Mouse (Mus musculus): Measurements from ENCODE around the gene Tmem170.
A peak's percentile ranks its signal among the peaks of the same experiment; 100 is the strongest.

The Tmem170 gene

GRCm38 (mm10) chr8:111876355-111876948 lies at the start of gene Tmem170:
Tmem170 (minus strand) TSS chr8:111876750.
- DNase-seq: peak; percentile 99

GRCm38 (mm10) chr8:111924976-111925375 lies 48.4 kb upstream of the Tmem170 start:
- no peak for DNase-seq

- DNase-seq: peak; percentile 74
Measured at GRCm38 (mm10) chr8:111923383-111923804, 46.8 kb upstream of the Tmem170 start.

- DNase-seq: no peak
Measured at GRCm38 (mm10) chr8:111920971-111921370, 44.4 kb upstream of the Tmem170 start.

GRCm38 (mm10) chr8:111919663-111920062 lies 43.1 kb upstream of the Tmem170 start:
- no peak for DNase-seq

GRCm38 (mm10) chr8:111912860-111913432 lies 36.4 kb upstream of the Tmem170 start:
- DNase-seq: no peak

GRCm38 (mm10) chr8:111911572-111911971 lies 35.0 kb upstream of the Tmem170 start:
- no peak for DNase-seq

- DNase-seq: peak; percentile 35
Measured at GRCm38 (mm10) chr8:111909621-111910450, 33.3 kb upstream of the Tmem170 start, which contains the start of gene Chst5. Chst5 (minus strand) TSS chr8:111910447.

GRCm38 (mm10) chr8:111905500-111906121 lies 29.1 kb upstream of the Tmem170 start:
- DNase-seq: no peak

- DNase-seq: no peak
Measured at GRCm38 (mm10) chr8:111902080-111902479, 25.5 kb upstream of the Tmem170 start.

GRCm38 (mm10) chr8:111898586-111898985 lies 22.0 kb upstream of the Tmem170 start:
- DNase-seq: no peak

GRCm38 (mm10) chr8:111894955-111895354 lies 18.4 kb upstream of the Tmem170 start:
- DNase-seq: no peak

- DNase-seq: no peak
Measured at GRCm38 (mm10) chr8:111892615-111893014, 16.1 kb upstream of the Tmem170 start.

- no peak for DNase-seq
Measured at GRCm38 (mm10) chr8:111891983-111892382, 15.4 kb upstream of the Tmem170 start.

- DNase-seq: no peak
Measured at GRCm38 (mm10) chr8:111890911-111891303, 14.4 kb upstream of the Tmem170 start.

- peak; percentile 49 for DNase-seq
Measured at GRCm38 (mm10) chr8:111889931-111890910, 13.7 kb upstream of the Tmem170 start.

GRCm38 (mm10) chr8:111888091-111888650 lies 11.6 kb upstream of the Tmem170 start:
- DNase-seq: no peak

GRCm38 (mm10) chr8:111887479-111887878 lies 10.9 kb upstream of the Tmem170 start:
- DNase-seq: no peak

- no peak for DNase-seq
Measured at GRCm38 (mm10) chr8:111883615-111884014, 7.1 kb upstream of the Tmem170 start.

- DNase-seq: peak; percentile 47
Measured at GRCm38 (mm10) chr8:111881591-111881990, 5.0 kb upstream of the Tmem170 start.

GRCm38 (mm10) chr8:111877711-111878110 lies 1.2 kb upstream of the Tmem170 start:
- no peak for DNase-seq

GRCm38 (mm10) chr8:111875758-111876157 lies 792 bp downstream of the Tmem170 start:
- peak; percentile 30 for DNase-seq

All from cerebellum, adult 11 months (tissue).